Mouse (Mus musculus) thymus, adult 2 months (tissue): ENCODE results near the gene C1qtnf1.

Experiments used
- CTCF ChIP-seq: fragments of 200-500 bp; IDR thresholded peaks from 2 replicates; pipeline ENCODE4 v1.5.1; 2012; ENCODE audit warnings: mild to moderate bottlenecking, control low read depth, low read length, moderate library complexity, borderline replicate concordance; ENCODE audit not compliant: control insufficient read depth, poor library complexity, insufficient read depth; ENCODE audit errors: extremely low read depth
- POLR2A ChIP-seq: fragments of 200-500 bp; IDR thresholded peaks from 2 replicates; pipeline ENCODE4 v1.6.1; 2012; ENCODE audit warnings: mild to moderate bottlenecking, low read length, control low read depth, moderate library complexity; ENCODE audit not compliant: control insufficient read depth, poor library complexity, insufficient read depth; ENCODE audit errors: extremely low read depth

GRCm38 (mm10) chr11:118481231-118481630, 53.2 kb downstream of the C1qtnf1 start:
- TF ChIP-seq POLR2A (no peak), CTCF (no peak)
